Mouse (Mus musculus) cerebellum, adult 9-11 months (tissue): ENCODE measurements around the gene Slc25a41.

Source experiments
- DNase-seq: peaks from one replicate; pipeline ENCODE4 v3.0.0; 2022

The Slc25a41 gene

DNA sequence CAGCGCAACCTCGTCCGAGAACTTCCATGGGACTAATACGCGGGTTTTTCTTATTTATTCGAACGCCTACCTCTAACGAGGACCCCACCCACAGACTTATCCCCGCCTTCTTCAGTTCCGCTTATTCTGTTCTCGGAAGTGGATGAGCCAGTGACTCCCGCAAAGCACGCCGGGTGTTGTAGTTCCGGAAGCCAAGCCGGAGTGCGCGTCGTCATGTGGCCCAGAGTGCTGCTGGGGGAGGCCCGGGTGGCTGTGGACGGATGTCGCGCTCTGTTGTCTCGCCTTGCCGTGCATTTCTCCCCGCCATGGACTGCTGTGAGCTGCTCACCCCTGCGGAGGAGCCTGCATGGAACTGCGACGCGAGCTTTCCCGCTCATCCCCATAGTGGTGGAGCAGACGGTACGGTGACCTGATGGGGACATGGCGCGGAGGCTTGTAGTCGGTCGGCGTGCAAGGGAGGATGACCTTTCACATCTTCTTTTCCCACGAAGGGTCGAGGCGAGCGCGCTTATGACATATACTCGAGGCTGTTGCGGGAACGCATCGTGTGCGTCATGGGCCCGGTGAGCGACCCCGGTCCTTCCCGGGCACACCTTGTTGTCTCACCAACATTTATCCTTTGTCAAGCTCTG is 51.2 kb downstream of the Slc25a41 start, which contains the start of gene Clpp:
Gene Clpp, plus strand, starts transcription at position 191 of the 632 bp plus-strand sequence.
- peak; percentile 95 for DNase-seq

DNA sequence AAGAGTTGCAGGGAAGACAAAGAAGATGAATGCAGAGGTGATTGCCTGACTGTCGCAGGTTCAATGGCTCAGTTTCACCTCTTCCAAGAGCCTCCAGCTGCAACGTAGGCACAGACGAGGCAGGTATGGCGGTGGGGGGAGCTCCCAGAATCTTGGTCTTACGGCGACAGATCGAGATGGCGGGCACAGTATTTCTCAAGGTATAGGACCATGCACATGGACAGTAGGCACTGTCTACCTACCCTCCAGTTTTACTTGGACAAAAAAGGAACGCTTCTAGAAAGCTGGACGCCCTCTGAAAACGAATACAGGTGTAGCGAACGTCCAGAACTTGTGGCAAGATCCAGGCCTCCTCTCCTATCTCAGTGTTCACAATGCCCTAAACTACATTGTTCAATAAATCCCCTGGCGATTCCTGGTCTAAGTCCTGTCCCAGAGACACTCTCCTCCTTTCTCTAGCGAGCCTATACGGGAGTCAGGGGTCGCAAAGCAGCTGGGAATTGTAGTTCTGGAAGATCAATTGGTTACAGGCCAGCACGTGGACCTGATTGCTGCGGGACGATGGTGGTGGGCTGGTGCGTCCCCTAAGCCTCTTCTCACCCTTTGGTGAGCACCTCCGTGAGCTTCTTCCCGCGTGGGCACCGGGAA is 51.9 kb downstream of the Slc25a41 start:
- peak; percentile 64 for DNase-seq

DNA sequence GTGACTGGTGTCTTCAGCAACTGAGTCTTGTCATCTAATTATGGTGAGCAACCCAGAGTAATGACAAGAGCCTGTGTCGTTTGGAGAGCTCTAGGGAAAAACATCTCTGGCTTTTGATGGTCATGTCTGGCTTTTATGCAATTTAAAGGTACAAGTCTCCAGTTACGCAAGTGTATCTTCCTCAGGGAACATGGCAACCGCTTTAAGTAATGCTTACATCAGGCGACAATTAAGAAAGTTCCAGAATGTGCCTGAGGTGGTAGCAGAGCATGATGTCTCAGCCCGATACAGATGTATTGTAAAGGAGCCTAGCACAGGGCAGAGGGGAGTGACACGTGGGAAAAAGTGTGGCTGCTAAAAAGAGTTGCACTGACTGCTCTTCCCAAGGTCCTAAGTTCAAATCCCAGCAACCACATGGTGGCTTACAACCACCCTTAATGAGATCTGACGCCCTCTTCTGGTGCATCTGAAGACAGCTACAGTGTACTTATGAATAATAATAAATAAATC is 52.5 kb downstream of the Slc25a41 start:
- peak; percentile 48 for DNase-seq

DNA sequence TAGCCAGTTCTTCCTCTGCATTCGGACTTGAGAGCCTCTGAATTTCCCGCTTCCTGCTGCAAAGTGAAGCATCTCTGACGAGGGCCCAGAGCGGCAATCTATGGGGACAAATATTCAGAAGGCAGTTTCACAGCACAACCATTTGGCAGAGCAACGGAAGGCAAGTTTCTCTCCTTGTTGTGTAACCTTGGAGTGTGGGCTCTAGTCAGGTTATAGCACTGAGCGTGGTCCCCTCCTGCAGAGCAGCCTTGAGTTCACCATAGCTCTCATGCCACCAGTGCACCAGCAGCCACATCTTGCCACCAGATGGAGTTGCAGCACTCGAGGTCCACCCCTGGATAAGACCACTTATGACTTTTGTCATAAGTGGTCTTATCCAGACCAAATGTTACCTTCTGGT is 53.0 kb downstream of the Slc25a41 start:
- DNase-seq: peak; percentile 45

- DNase-seq: no peak
Measured at GRCm38 (mm10) chr17:56986105-56986805, 55.2 kb downstream of the Slc25a41 start.

DNA sequence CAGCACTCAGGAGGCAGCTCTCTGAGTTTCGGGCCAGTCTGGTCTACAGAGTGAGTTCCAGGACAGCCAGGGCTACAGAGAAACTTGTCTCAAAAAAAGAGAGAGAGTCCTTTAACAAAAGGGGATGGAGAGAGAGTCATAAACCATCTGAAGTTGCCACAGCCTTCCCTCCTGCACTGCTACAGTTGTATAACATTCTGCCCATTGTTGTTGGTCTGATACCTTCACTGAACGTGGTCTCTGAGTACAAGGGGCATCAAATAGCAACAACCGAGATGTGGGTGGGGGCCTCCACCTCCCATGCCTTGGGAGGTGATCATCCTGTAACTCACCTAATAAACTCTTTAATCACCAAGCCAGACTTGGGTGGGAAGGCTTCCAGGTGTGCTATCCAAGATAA is 55.8 kb downstream of the Slc25a41 start:
- DNase-seq: no peak

GRCm38 (mm10) chr17:56984886-56985285 is 56.6 kb downstream of the Slc25a41 start:
- DNase-seq: no peak
